Mouse (Mus musculus) retina, postnatal 7 days (tissue): ENCODE data around the gene Nsd1.

Experiments used
- DNase-seq: peaks from one replicate; pipeline ENCODE4 v3.0.0-alpha.2; 2012; ENCODE audit warnings: low read depth, low spot score

Gene Nsd1

DNA sequence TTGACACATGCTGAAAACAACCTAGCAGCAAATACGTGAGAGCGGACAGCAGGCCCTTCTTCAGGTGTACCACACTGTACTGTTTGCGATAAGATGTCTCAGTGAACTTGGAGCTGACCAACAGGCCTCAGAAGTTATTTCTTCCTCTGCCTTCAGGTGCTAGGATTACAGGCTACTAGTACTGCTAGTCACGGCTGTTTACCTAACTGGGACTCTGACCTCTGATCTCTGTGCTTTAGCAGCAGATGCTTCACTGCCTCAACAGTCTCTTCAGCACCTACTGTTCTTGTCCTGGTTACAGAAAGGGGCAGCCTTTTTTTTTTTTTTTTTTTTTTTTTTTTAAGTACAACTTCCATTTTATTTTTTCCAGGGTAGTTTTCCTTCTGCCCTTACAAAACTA, 43.2 kb downstream of the Nsd1 start:
- DNase-seq, result no peak

GRCm38 (mm10) chr13:55255052-55255652, 45.6 kb downstream of the Nsd1 start:
- DNase-seq, result no peak

- DNase-seq, result no peak
Measured at GRCm38 (mm10) chr13:55258651-55259050, 49.1 kb downstream of the Nsd1 start.

DNA sequence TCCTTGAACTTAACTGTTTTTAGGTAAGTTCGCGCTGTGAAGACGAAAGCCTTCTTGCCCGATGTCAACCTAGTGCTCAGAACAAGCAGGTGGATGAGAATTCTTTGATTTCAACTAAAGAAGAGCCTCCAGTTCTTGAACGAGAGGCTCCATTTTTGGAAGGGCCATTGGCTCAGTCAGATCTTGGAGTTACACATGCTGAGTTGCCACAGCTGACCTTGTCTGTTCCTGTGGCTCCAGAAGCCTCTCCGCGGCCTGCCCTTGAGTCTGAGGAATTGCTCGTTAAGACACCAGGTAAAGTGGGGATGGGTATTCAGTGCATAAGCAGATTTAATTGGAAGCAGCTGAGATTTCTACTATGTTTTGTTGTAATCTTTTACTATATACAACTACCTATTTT, 51.9 kb downstream of the Nsd1 start:
- no peak for DNase-seq

DNA sequence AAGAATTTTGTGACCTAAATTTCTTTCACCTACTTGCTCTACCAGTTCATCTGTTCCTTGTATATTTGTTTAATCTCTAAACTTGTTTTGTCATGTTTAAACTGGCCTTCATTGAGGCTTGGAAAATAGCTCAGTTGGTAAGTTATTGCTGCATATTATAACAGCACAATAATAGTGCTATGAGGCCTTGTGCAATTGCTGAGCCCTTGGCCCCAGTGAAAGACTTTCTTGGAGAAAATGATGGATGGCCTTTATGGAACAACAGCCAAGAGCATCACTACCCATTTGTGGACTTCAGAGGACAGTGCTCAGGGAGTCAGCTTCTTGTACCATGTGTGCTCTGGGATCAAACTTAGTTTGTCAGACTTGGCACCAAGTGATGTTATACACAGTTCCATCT, 52.5 kb downstream of the Nsd1 start:
- no peak for DNase-seq

DNA sequence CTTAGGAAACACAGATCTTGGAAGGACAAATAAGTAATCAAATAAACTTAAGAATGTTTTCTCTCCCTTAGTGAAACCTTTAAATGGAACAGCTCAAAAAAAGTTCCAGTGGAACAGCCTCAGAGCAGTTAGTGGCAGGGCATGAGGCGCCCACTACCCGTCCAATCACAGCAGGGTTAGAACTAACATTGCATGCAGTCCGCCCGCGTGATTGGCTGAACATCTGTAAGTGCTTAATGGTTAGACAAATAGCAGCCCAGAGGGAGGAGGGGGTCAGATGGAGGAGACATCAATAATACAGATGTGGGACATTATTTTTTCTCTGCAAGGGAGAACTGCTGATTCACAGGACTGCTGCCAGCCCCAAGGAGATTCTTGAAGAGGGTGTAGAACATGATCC, 67.6 kb downstream of the Nsd1 start:
- no peak for DNase-seq

DNA sequence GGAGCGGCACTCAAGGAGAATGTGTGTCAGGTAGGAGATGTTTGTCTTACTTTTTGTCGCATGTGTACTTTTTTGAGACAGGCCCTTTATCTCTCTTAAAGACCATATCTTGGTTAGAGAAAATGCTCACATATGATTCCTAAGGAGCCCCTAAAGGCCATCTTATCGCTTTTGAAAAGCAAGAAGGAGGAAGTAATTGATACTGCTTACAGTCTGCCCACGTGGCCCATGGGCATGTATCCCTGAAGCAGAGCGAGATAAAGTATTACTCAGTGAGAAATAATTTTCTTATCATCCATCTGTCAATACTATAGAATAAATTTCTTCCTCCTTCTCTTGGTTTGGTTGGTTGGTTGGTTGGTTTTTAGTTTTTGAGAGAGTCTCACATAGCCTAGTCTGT, 68.1 kb downstream of the Nsd1 start:
- DNase-seq, result no peak

DNA sequence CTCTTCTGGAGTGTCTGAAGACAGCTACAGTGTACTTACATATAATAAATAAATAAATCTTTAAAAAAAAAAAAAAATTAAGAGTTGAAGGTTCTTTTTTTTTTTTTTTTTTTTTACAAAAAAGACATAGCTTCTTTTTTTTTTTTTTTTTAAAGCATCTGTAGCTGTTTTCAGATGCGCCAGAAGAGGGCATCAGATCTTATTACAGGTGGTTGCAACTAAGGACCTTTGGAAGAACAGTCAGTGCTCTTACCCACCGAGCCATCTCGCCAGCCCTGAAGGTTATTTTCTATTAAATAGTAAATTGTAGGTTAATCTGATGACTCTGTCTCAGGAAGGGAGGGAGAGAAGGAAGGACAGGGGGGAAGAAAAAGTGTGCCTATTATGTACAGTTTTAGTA, 79.3 kb downstream of the Nsd1 start:
- no peak for DNase-seq

DNA sequence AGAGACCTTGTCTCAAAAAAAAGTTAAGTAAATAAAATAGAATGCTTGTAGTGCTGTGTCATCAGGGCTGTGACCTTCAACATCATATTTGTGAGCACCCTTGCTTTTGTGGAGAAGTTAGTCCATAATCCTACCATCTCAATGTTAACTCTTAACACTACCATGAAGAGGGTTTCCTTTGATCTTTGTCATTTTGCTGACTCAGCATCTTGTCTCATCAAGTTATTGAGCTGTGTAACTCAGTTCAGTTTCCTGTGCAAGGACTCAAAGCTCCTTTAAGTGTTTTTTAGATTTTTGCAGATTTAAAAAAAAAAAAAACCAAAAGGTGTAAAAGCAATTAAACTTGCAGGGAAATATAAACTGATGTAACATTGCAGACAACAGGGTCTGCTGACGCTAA, 87.2 kb downstream of the Nsd1 start:
- DNase-seq, result no peak

- DNase-seq, result no peak
Measured at GRCm38 (mm10) chr13:55300913-55301312, 91.3 kb downstream of the Nsd1 start.

GRCm38 (mm10) chr13:55312028-55312630, 102.5 kb downstream of the Nsd1 start:
- DNase-seq, result no peak

- no peak for DNase-seq
Measured at GRCm38 (mm10) chr13:55313051-55313450, 103.5 kb downstream of the Nsd1 start.

DNA sequence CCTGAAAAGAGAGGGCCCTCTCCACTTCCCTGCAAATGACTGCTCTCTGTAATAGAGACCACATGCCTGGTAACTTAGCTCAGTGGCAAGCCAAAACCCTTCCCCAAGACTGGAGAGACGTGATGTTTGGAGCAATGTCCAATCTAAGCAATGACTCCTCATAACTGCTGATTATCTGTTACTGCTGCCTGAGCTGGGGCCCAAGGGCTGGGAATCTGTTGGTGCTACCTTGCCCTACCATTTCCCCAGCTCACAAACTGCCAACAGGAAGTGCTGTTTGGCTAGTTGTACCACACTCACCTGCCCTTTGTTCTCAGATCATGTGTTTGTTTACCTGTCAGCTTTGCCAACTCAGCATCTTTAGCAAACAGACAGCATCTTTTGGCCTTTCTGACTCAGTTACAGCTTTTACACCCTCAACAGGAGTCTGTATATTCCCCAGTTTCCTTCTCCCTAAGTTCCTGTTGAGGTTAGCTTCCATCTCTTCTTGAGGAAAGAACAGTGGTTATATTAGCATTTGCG, 105.4 kb downstream of the Nsd1 start:
- DNase-seq, result no peak

DNA sequence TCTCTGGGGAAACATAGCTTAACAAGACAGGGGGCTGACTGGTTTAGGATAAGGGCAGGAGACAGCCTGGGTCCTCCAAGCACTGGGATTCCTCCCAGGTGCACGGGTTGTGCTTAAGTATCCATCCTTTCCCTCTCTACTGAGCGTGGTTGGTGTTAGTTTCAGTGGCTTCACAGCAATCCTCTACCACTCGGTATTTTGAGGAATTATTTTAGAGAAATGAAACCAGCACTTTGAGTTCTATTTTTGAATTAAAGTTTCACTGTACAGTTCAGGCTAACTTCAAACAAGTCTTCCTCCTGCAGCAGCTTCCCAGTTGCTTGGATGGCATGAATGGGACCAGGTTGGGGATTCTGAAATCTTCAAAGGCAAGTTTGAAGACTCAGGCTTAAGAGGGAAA, 108.8 kb downstream of the Nsd1 start:
- no peak for DNase-seq

DNA sequence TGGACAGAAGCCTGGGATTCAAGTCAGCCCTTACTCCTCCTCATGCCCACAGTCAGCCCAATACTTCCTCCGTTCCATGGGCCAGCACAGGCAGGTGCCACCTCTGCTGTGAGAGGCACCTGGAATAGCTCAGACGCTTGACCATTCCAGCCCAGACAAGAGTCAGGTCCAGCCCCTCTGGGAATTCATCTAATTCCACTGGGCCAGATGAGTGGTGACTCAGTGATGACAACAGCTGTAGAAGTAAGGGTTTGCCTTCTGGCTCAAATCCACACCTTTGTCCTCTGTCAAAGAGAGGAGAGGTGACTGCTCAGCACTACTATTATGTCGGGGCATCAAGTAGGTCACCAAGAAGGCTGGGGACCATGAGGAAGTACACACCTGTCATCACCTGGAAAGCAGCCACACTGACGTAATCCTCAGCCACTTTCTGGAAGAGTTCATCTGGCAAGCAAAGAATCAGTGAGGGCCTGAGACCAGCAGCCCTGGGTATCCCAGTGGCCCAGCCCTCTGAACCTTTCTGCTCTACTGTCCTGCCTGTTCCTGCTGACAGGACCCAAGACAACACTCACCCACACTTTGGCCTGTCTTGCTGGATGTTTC, 110.5 kb downstream of the Nsd1 start, which contains the start of gene Prelid1:
Gene Prelid1, plus strand, starts transcription at position 570 of the 603 bp plus-strand sequence.
- no peak for DNase-seq

- DNase-seq, result peak; percentile 72
Measured at GRCm38 (mm10) chr13:55321434-55322129, 112.0 kb downstream of the Nsd1 start, which contains the start of gene Rab24. Gene Rab24, minus strand, starts transcription at chr13:55321946.

GRCm38 (mm10) chr13:55322130-55322825, 112.7 kb downstream of the Nsd1 start:
- DNase-seq, result no peak

- DNase-seq, result no peak
Measured at GRCm38 (mm10) chr13:55325596-55325995, 116.0 kb downstream of the Nsd1 start.

DNA sequence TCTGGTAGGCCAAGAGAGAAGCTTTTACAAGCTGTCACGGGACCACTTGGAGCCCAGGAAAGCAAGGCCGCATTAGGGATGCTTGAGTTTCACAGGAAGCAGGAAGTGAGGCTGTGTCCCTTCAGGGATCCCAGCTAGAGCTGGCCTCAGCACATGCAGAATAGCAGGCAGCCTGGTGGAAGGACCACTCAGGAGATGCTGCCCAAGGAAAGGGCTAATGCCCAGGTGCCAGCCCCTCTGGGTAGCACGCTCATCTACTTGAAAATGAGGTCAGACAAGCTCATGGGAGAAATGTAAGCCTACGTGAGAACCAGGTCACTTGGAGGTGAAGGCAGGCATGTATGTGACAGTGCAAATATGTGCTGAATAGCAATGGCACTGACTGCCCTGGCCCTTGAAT, 117.6 kb downstream of the Nsd1 start:
- DNase-seq, result no peak

GRCm38 (mm10) chr13:55327633-55328032, 118.1 kb downstream of the Nsd1 start:
- peak; percentile 65 for DNase-seq

DNA sequence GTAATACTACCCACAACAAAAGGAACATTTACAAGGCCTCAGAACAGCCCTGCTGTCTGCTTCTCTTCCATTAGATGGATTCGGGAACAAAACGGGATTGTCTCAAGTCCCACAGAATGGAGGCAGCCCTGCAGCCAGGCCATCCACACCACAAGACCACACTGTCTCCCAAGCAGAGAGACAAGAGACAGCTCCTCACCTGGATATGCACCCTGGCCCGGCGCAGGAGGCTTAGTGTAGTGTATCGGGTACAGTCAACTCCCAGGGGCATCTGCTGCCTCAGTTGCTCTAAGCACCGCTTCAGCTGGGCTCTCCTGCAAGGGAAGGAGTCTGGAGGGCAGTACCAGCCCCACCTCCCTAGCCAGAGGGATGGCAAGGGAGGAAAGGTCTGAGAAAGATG, 118.6 kb downstream of the Nsd1 start:
- DNase-seq, result no peak

DNA sequence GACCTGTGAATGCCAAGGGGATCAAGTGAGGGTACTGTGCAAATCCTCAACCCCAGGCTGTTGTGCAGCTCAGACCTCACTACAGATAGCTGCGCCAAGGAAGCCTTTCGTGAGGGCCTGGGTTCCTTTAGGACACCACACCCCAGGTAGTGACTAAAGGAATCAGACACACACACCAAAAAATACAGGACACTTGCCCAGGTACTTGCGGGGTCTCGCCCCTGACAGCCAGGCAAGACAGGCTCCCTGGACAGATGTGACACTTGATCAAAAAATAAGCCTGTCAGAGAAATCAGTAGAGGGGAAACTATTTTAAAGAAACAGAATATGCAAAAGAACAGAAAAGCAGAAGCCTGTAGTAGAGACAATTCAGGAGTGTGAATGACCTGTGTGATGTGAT, 119.1 kb downstream of the Nsd1 start:
- DNase-seq, result no peak
